Mouse (Mus musculus): ENCODE results near the gene Slc44a5. TPM values are rescaled to one million over a fixed set of nuclear protein-coding genes. Genes with fewer than 3 reads are reported as not detected.
"Not testable (repeated sequence)": the region's sequence is repeated elsewhere in the genome, so short reads cannot be mapped to it uniquely, and the experiment has no call there.

The Slc44a5 gene
- total RNA-seq, 2 experiments from 2014 or later, result 7.0 to 8.3 TPM

DNA sequence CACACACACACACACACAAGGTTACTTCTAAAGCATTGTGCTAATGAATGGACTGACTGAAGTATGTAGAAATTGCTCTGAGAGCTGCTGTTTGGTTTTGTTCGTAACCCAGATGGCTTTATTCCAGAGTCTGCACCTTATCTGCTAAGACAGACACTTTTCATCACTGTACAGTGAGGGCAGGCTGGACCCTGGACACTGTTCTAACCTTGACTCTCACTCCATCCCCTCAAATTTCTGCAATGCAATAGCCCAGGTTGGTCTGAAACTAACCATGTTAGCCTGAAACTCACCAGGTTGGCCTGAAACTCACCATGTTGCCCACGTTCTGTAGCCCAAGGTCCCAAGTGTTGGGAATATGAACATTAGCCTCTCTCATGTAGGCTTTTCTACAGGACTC is 239.3 kb downstream of the Slc44a5 start:
- DNase-seq (ENCODE audit: low spot score in 2 of 2), result no peak

DNA sequence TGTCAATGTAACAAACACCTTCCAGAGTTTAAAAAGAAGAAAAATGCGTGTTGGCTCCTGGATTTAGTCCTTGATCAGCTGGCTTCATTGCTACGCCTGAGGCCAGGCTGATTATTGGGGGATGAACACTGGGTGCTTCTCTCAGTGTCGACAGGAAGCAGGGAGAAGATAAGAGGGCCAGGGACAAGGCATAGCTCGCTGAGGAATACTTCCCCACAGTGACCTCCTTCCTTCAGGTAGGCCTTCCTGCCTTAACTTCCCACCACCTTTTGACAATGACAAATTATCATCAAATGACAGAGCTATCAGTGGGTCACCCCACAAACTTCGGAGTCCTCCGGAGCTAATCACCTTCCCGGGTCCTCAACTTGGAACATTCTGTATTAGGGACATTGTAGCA is 242.1 kb downstream of the Slc44a5 start:
- no peak for DNase-seq (ENCODE audit: low spot score in 2 of 2)

- DNase-seq (ENCODE audit: low spot score in 2 of 2), result no peak
These were observed 242.5 kb downstream of the Slc44a5 start for GRCm38 (mm10) chr3:154215779-154216178.

- DNase-seq (ENCODE audit: low spot score in 2 of 2), result no peak
These were observed 248.9 kb downstream of the Slc44a5 start for GRCm38 (mm10) chr3:154222141-154222591.

DNA sequence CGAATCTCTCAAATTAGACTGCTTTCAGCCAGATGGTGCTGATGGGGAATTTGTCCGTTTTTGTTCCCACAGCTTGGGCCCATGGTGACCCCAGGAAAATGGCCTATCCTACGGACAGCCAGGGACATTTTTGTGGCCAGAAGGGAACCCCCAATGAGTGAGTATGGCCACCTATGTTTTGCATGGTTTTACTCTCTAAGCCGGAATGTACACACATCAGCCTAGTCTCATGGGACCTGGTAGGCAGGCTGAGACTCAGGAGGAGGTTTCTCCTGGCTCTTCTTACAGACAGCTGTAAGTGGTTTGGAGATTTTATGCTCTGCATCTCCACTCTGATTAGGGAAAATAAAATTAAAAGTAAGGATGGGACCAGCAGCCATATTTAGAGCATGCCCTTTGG is 249.5 kb downstream of the Slc44a5 start:
- DNase-seq (ENCODE audit: low spot score in 2 of 2), result no peak

- DNase-seq (ENCODE audit: low spot score in 2 of 2), result peak; percentile 74 to 79
These were observed 253.0 kb downstream of the Slc44a5 start for GRCm38 (mm10) chr3:154226100-154226752.

GRCm38 (mm10) chr3:154244932-154245331 is 271.7 kb downstream of the Slc44a5 start:
- DNase-seq (ENCODE audit: low spot score in 2 of 2), result no peak

- DNase-seq (ENCODE audit: low spot score in 2 of 2), result no peak
These were observed 278.2 kb downstream of the Slc44a5 start for GRCm38 (mm10) chr3:154251486-154251885.

GRCm38 (mm10) chr3:154252219-154252618 is 279.0 kb downstream of the Slc44a5 start:
- DNase-seq (ENCODE audit: low spot score in 2 of 2), result no peak

DNA sequence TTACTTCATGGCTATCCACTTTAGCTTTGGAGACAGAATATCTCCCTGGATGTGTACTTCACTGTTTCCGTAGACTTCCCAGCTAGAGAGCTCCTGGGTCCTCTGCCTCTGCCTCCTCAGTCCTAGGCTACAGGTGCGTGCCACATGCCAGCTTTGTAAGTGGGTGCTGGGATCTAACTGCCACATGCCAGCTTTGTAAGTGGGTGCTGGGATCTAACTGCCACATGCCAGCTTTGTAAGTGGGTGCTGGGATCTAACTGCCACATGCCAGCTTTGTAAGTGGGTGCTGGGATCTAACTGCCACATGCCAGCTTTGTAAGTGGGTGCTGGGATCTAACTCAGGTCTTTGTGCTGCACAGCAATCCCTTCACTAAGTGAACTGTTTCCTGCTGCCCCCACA is 281.0 kb downstream of the Slc44a5 start:
- not testable (repeated sequence) for DNase-seq (ENCODE audit: low spot score in 2 of 2)

DNA sequence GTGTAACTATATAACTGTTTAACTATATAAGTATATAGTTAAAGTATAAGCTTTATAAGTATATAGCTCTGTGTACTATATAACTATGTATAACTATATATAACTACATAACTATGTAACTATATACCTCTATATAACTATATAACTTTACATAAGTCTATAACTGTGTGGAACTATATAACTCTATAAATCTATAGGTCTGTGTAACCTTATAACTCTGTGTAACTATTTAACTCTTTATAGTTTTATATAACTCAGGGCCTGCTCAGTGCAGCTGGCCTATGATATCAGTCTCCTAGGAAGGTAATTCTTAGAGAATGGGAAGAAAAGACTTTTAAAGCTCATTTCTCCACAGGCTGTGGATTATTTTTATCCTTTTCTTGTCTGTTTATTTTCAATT is 284.1 kb downstream of the Slc44a5 start:
- DNase-seq (ENCODE audit: low spot score in 2 of 2), result no peak

- no peak for DNase-seq (ENCODE audit: low spot score in 2 of 2)
These were observed 295.1 kb downstream of the Slc44a5 start for GRCm38 (mm10) chr3:154268313-154268712.

DNA sequence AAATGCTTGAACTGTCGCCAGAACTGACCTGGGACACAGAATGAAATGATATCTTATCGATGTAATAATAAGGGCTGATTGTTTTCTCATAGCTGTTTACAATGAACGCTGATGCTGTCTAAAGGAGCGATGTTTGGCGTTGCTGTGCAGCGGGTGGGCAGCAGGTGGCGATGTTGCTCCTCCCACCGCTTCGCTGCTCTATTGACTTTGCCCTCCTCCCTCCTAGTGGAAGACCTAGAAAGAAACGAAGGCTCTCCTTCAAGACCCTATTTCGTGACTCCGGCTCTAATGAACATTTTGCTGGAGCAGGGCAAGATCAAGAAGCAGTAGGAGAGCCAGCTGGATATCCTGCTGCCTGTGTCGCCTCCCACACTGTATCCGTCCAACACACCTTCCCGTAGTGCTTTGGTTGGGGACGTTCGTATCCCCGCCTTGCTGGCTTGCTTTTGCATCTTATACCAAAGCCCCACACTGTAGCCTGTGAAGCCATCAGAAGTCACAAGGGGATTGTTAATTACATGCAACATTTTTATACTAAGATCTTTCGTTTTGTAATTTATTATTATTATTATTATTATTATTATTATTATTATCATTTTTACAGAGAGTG is 296.6 kb downstream of the Slc44a5 start:
- DNase-seq (ENCODE audit: low spot score in 2 of 2), result peak; percentile 75 to 81

- DNase-seq (ENCODE audit: low spot score in 2 of 2), result no peak
These were observed 301.4 kb downstream of the Slc44a5 start for GRCm38 (mm10) chr3:154274681-154275080.

- DNase-seq (ENCODE audit: low spot score in 2 of 2), result no peak
These were observed 311.0 kb downstream of the Slc44a5 start for GRCm38 (mm10) chr3:154284260-154284659.

DNA sequence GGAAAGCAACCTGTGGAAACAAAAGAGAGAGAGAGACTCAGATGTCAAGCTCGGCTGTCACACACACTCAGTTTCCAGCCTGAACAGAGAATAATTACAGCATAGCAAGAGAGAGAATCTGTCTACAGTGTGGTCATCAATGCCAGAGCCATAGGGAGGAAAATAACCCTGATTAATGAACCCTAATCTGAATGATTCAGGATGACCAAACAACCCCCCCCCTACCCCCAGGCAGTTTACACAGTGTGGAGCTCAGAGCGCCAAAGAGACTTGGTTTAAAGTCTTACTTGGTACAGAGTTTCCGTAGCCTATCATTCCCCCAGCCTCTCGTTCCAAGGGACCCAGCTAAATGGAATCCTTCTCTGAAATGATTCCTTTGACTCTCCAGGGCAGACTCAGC is 312.1 kb downstream of the Slc44a5 start:
- DNase-seq (ENCODE audit: low spot score in 2 of 2), result no peak

DNA sequence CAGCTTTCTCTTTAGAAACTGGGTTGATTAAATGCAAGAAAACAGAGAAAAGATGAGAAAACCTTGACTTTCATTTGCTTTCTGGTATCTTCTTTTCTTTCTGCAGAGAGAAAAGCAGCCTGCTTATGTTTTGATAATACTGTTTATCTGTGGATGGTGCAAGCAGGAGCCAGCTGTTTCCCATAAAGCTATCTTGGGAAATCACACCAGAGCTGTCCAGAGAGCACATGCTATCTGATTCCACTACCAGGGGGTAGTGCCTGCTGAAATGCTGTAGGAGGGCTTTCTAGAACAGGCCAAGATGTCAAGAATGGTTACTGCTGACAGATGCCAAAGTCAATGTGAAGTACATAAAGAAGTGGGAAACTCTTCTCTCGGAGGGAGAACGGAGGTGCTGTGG is 314.0 kb downstream of the Slc44a5 start:
- DNase-seq (ENCODE audit: low spot score in 2 of 2), result no peak

DNA sequence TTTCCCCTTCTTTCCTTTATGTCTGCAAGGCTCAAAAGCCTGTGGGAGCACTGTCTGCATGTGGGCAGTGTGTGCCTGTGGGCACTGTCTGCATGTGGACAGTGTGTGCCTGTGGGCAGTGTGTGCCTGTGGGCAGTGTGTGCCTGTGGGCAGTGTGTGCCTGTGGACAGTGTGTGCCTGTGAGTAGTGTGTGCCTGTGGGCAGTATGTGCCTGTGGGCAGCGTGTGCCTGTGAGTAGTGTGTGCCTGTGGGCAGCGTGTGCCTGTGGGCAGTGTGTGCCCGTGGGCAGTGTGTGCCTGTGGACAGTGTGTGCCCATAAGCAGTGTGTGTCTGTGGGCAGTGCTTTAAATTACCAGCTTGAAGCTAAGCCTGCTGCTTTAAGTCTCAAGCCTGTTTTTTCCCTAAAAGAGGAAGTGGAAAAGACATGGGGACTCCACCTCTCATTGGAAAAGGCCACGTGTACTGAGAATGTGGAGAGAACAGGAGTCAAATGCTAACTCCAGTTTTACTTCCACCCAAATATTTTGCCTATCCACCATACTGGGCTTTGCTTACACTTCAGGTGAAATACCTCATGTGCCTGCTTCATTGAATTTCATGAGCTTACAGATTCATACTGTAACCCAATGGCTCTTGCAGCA is 315.3 kb downstream of the Slc44a5 start:
- DNase-seq (ENCODE audit: low spot score in 2 of 2), result peak; percentile 6 to 34

DNA sequence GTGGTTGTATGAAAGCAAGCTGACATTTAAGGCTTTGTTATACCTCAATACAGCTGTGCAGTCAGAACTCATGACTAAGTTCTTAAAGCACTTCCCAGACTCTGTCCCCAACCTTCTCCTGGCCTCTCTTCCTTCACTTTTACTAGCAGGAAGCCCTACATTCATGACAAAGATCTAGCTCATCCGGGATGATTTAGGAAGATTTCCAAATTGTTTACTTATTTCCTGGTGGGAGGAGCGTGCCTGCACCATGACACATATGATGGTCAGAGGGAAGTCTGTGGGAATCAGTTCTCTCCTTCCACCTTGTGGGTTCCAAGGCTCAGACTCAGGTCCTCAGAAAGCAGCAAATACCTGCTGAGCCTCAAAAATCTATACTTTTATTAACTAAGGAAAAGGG is 317.1 kb downstream of the Slc44a5 start:
- no peak for DNase-seq (ENCODE audit: low spot score in 2 of 2)

DNA sequence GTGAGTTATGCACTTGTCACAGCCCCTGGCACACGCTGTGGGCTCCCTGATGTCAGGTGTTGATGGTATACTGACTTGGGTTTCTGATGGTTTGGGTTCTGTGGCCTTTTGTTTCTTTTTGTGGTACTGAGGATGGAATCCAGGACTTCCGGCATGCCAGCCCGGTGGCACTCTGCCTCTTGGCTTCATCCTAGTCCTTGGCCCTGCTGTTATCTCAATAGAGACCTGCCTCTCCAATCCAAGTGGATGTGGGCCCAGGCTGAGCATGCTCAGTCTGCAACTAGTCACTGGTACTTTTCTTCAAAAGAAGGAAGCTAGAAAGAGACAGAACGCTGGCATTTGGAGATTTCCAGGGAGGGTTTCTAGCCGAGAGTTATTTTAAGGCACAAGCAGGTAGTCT is 318.9 kb downstream of the Slc44a5 start:
- DNase-seq (ENCODE audit: low spot score in 2 of 2), result no peak

- DNase-seq (ENCODE audit: low spot score in 2 of 2), result peak; percentile 15 to 36
These were observed 320.7 kb downstream of the Slc44a5 start for GRCm38 (mm10) chr3:154293839-154294490.
